Mouse (Mus musculus) forebrain, postnatal 0 days (tissue): Measurements from ENCODE around the gene Lsm12. TPM values are rescaled to one million over a fixed set of nuclear protein-coding genes. Genes with fewer than 3 reads are reported as not detected.

Source experiments
- ATAC-seq: fragments of 200-750 bp; cut with Nextera tagmentation; 2 replicates; pipeline ENCODE4 v1.8.0; 2017; ENCODE audit warnings: mild to moderate bottlenecking, moderate library complexity
- DNase-seq: peaks from one replicate; pipeline ENCODE4 v3.0.0-alpha.2; 2015
- H3K27ac ChIP-seq: fragments of 300-500 bp; sonication (generic); 2 replicates; pipeline ENCODE4 v1.5.1; 2014; ENCODE audit warnings: low read depth, mild to moderate bottlenecking, antibody characterized with exemption, low read length, moderate library complexity, mixed read lengths
- H3K27me3 ChIP-seq: fragments of 300-500 bp; sonication (generic); 2 replicates; pipeline ENCODE4 v1.6.1; 2014; ENCODE audit warnings: mild to moderate bottlenecking, low read length, mixed read lengths; ENCODE audit not compliant: insufficient read depth
- H3K36me3 ChIP-seq: fragments of 300-500 bp; sonication (generic); 2 replicates; pipeline ENCODE4 v1.6.1; 2014; ENCODE audit warnings: mild to moderate bottlenecking, moderate library complexity; ENCODE audit not compliant: insufficient read depth
- H3K4me1 ChIP-seq: fragments of 300-500 bp; sonication (generic); 2 replicates; pipeline ENCODE4 v1.6.1; 2014; ENCODE audit warnings: antibody characterized with exemption; ENCODE audit not compliant: insufficient read depth
- H3K4me2 ChIP-seq: fragments of 300-500 bp; sonication (generic); 2 replicates; pipeline ENCODE4 v1.6.1; 2014; ENCODE audit warnings: low read depth, mild to moderate bottlenecking, moderate library complexity
- H3K4me3 ChIP-seq: fragments of 300-500 bp; sonication (generic); 2 replicates; pipeline ENCODE4 v1.5.1; 2014; ENCODE audit warnings: low read depth, low read length, mixed read lengths
- H3K9ac ChIP-seq: fragments of 300-500 bp; sonication (generic); 2 replicates; pipeline ENCODE4 v1.6.1; 2014; ENCODE audit warnings: mild to moderate bottlenecking
- H3K9me3 ChIP-seq: fragments of 300-500 bp; sonication (generic); 2 replicates; pipeline ENCODE4 v1.6.1; 2016; ENCODE audit warnings: low read length
- CTCF ChIP-seq: sonication (generic); IDR thresholded peaks from 2 replicates; pipeline ENCODE4 v1.5.1; 2016; ENCODE audit warnings: antibody characterized with exemption, control low read depth, low read depth
- WGBS: fragments of 180-500 bp; shearing (Covaris S2); extraction: QIAGEN DNeasy Blood & Tissue Kit; methylation state at CpG from one replicate; pipeline ENCODE4 v1.1.7; 2014; 5-methylcytosine and 5-hydroxymethylcytosine counted together
- polyA plus RNA-seq: library from polyadenylated mRNA; unstranded; fragments of >200 nt; fragmentation: Nextera tagmentation; extraction: Ambion mirVana; gene quantifications from 2 replicates; pipeline ENCODE4 v1.2.1, GENCODE M21; 2015
- total RNA-seq: library from RNA; depleted of rRNA; stranded (reverse); fragments of >200 nt; gene quantifications from 2 replicates; pipeline ENCODE4 v1.2.3, GENCODE M21; 2014

Gene Lsm12
- total and polyA plus RNA-seq, 2 experiments from 2014 or later = 86.4 to 145 TPM

- 5% methylated on average over 12 of the region's 12 CpGs for WGBS
- no peaks in the 10 kb centered on the region for H3K9me3 ChIP-seq
- peaks cover 27% of the 10 kb centered on the region for H3K4me1 ChIP-seq
- no peak for TF ChIP-seq CTCF
- H3K4me2 ChIP-seq = peak overlapping the region; percentile 74
- no peaks in the 10 kb centered on the region for H3K27me3 ChIP-seq
- peak overlapping the region; percentile 86 for H3K9ac ChIP-seq
- peak overlapping the region; percentile 95 for H3K27ac ChIP-seq
- DNase-seq (peak; percentile 72), ATAC-seq (peak; percentile 23)
- peaks cover 17% of the 10 kb centered on the region for H3K36me3 ChIP-seq
- peak overlapping the region; percentile 96 for H3K4me3 ChIP-seq
Observed at GRCm38 (mm10) chr11:102227270-102228190, 42.4 kb upstream of the Lsm12 start.

DNA sequence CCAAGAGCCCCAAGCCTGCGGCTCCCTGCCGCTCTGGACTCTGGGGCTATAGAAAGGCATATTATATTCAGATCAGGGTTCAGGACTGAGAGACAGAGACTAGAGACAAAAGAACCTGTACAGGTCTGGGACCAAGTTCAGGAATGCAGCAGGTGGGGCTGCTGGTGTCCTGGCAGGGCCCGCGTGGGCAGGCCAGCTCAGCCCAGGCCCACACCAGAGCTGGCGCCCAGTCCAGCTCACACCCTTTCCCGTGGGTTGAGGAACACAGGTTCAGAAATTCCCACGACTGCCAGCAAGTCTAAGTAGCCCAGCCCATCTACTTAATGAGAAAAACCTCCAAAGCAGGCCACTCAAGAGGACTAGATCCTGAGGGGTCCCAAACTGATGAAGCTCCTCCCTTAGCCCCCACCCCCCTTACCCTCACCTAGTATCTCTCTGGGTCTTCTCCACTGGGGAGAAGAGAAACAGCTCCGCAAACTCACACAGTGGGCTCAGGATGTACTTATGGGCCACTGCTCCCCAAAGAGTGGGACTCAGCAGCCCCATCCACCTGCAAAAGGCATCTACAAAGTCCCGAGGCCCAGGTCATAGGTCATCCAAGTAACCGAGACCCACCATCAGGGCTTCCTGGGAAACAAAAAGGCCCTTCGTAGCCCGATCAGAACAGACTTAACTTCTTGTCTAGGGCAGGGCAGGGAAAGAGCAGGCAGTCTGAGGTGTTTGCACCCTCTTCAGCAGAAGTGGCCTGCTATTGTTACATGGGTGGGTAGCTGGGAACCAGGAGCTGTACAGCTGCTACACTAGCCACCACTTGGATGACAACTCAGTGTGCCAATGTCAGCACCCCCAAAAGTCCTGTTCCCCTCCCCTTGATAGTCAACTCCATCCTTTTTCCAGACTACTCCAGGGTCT is 41.2 kb upstream of the Lsm12 start:
- ATAC-seq (no peak), DNase-seq (no peak)
- H3K4me2 ChIP-seq = peak overlapping the region; percentile 74
- no peak for TF ChIP-seq CTCF
- H3K36me3 ChIP-seq = peaks cover 26% of the 10 kb centered on the region
- peaks cover 27% of the 10 kb centered on the region for H3K4me1 ChIP-seq
- 55% methylated on average over 12 of the region's 12 CpGs for WGBS
- H3K4me3 ChIP-seq = peak overlapping the region; percentile 96
- H3K27me3 ChIP-seq = no peaks in the 10 kb centered on the region
- peak overlapping the region; percentile 86; the same call in 1 of the 2 replicates for H3K9ac ChIP-seq
- H3K9me3 ChIP-seq = no peaks in the 10 kb centered on the region
- peak overlapping the region; percentile 95 for H3K27ac ChIP-seq

DNA sequence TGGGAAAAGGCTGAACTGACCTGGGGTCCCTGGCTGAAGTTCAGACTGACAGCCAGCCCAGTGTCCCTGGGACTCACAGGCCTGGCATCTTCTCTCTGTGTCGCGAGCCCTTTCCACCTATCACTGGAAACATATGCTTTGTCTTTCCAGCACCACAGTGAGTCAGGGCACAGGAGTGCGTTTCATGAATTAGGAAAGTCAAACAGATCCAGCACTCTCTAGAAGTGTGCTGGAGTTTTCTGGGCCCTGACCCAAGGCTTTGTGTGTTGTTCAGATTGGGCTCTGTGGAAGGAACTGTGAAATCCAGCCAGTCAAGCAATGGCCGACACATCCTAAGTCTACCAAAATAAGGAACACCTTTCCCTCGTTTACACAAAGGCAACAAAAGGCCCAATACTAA is 40.1 kb upstream of the Lsm12 start:
- Histone ChIP-seq H3K4me1 (peaks cover 27% of the 10 kb centered on the region), H3K9me3 (no peaks in the 10 kb centered on the region), H3K27me3 (no peaks in the 10 kb centered on the region), H3K27ac (no peak overlapping the region), H3K36me3 (peaks cover 38% of the 10 kb centered on the region), H3K9ac (0 out of 2 replicates have a peak overlapping the region, but pooled peaks have one; percentile 22), H3K4me3 (no peak overlapping the region), H3K4me2 (peak overlapping the region; percentile 41)
- no peak for TF ChIP-seq CTCF
- DNase-seq (no peak), ATAC-seq (no peak)
- WGBS = 58% methylated on average over 5 of the region's 5 CpGs

DNA sequence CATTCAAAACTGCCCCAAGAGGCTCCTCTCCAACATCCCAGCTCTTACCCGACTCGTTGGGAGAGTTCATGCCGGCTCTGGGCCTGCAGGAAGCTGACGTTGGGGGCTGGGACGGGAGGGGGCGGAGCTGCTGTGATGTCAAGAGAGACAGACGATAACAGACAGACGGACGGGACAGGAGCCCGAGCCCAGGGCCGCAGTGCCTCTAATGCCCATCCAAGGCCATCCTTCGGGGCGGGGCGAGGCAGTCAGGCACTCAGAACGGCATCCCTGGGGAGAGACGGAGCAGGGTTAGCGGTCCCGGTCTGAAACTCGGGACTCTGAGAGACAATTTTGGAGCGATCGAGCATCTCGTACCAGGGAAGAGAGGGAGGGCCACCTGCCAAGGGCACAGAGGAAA is 39.6 kb upstream of the Lsm12 start:
- peak overlapping the region; percentile 41 for H3K4me2 ChIP-seq
- 13% methylated on average over 22 of the region's 22 CpGs for WGBS
- TF ChIP-seq CTCF = no peak
- peaks cover 42% of the 10 kb centered on the region for H3K36me3 ChIP-seq
- H3K9me3 ChIP-seq = no peaks in the 10 kb centered on the region
- peaks cover 33% of the 10 kb centered on the region for H3K4me1 ChIP-seq
- DNase-seq (no peak), ATAC-seq (no peak)
- H3K27ac ChIP-seq = no peak overlapping the region
- H3K27me3 ChIP-seq = no peaks in the 10 kb centered on the region
- 0 out of 2 replicates have a peak overlapping the region, but pooled peaks have one; percentile 22 for H3K9ac ChIP-seq
- no peak overlapping the region; the same call in 1 of the 2 replicates for H3K4me3 ChIP-seq

GRCm38 (mm10) chr11:102223166-102223565 is 38.1 kb upstream of the Lsm12 start:
- Histone ChIP-seq H3K36me3 (peaks cover 42% of the 10 kb centered on the region), H3K9me3 (no peaks in the 10 kb centered on the region), H3K4me3 (no peak overlapping the region), H3K27ac (no peak overlapping the region), H3K9ac (no peak overlapping the region), H3K4me1 (peaks cover 40% of the 10 kb centered on the region), H3K27me3 (no peaks in the 10 kb centered on the region), H3K4me2 (0 out of 2 replicates have a peak overlapping the region, but pooled peaks have one; percentile 8)
- DNase-seq (peak; percentile 68), ATAC-seq (no peak)
- TF ChIP-seq CTCF = peak; percentile 71
- 47% methylated on average over 6 of the region's 6 CpGs for WGBS

- no peak for ATAC-seq
- H3K4me1 ChIP-seq = peaks cover 46% of the 10 kb centered on the region
- no peak overlapping the region for H3K4me3 ChIP-seq
- H3K36me3 ChIP-seq = peaks cover 46% of the 10 kb centered on the region
- H3K27ac ChIP-seq = no peak overlapping the region
- no peak overlapping the region for H3K4me2 ChIP-seq
- no peak for TF ChIP-seq CTCF
- WGBS = 67% methylated on average over 8 of the region's 8 CpGs
- DNase-seq = no peak
- H3K27me3 ChIP-seq = no peaks in the 10 kb centered on the region
- no peak overlapping the region for H3K9ac ChIP-seq
- no peaks in the 10 kb centered on the region for H3K9me3 ChIP-seq
Observed at GRCm38 (mm10) chr11:102221954-102222351, 36.9 kb upstream of the Lsm12 start.
